Comparison of ENCODE assay signal across 9 mouse cellular contexts in the genomic region with DNA sequence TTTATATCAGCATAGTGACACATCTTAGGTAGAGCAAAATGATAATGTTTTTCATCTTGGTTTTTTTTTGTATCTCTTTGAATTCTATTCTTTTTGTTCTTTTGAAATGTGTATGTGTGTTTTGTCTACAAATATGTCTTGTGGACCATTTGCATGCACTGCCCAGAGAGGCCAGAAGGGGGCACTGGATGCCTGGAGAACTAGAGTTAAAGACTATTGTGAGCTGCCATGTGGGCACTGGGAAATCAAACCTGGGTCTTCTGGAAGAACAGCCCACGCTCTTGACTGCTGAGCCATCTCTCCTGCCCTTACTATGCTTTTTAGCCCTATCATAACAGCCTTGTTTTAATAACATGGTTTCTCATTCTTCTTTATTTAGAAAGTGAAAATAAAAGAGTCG. TPM values are rescaled to one million over a fixed set of nuclear protein-coding genes. Genes with fewer than 3 reads are reported as not detected.
DNase-seq lines count a peak whose midpoint lies in the region; ATAC-seq lines count a peak whose summit lies in the region.
"Had no signal": no experiment of that assay in that cellular context is flagged by ENCODE, and none has a peak within 500 bp of the region (broad histone marks: within the 10 kb centered on the region; RNA-seq: fewer than 3 reads in every experiment).

No protein-coding gene starts in this region.

- no peaks in the 10 kb centered on the region for H3K9me3 ChIP-seq in hindbrain, embryonic 10.5 days
- H3K9me3 ChIP-seq in hindbrain, embryonic 16.5 days (ENCODE audit: control insufficient read depth, low read length), result no peaks in the 10 kb centered on the region

- no peak overlapping the region for H3K9ac ChIP-seq in hindbrain, embryonic 16.5 days (ENCODE audit: low read depth, low read length)

- no peak for ATAC-seq in hindbrain, embryonic 16.5 days

- H3K27me3 ChIP-seq in hindbrain, embryonic 10.5 days (ENCODE audit: insufficient read depth, poor library complexity, severe bottlenecking), result no peaks in the 10 kb centered on the region
- H3K27me3 ChIP-seq in hindbrain, embryonic 16.5 days (replicated peaks; ENCODE audit: control insufficient read depth, insufficient read depth, low read length), result no peaks in the 10 kb centered on the region

- 77% methylated on average over 2 of the region's 2 CpGs for WGBS in hindbrain, embryonic 10.5 days
- 84% methylated on average over 2 of the region's 2 CpGs for WGBS in hindbrain, embryonic 16.5 days

- no peaks in the 10 kb centered on the region for H3K36me3 ChIP-seq in hindbrain, embryonic 10.5 days
- H3K36me3 ChIP-seq in hindbrain, embryonic 16.5 days (ENCODE audit: control insufficient read depth, insufficient read depth, low read length), result no peaks in the 10 kb centered on the region

- H3K27ac ChIP-seq in hindbrain, embryonic 10.5 days, result no peak overlapping the region
- no peak overlapping the region for H3K27ac ChIP-seq in hindbrain, embryonic 16.5 days (ENCODE audit: low read depth, low read length)

- H3K4me1 ChIP-seq in hindbrain, embryonic 10.5 days (replicated peaks), result no peaks in the 10 kb centered on the region
- H3K4me1 ChIP-seq in hindbrain, embryonic 16.5 days (ENCODE audit: control insufficient read depth, insufficient read depth, low read depth, low read length), result no peaks in the 10 kb centered on the region

- H3K4me3 ChIP-seq in hindbrain, embryonic 10.5 days, result no peak overlapping the region
- no peak overlapping the region for H3K4me3 ChIP-seq in hindbrain, embryonic 16.5 days (ENCODE audit: low read length)
- H3K4me3 ChIP-seq: erythroblast, embryonic 14.5 days had no signal

- peak; percentile 52 for DNase-seq in hindbrain, embryonic 10.5 days (ENCODE audit: low spot score)
- DNase-seq in CD8-positive naive resting alpha-beta T cell, adult 2 months (ENCODE audit: low read depth in 2 of 2, low spot score in 2 of 2), result peak; percentile 61 to 76
- peak; percentile 54 to 61 for DNase-seq in adrenal gland, adult 18-20 months (ENCODE audit: low spot score in 2 of 2)
- peak; percentile 86 for DNase-seq in induced T-regulatory cell, adult 2 months (ENCODE audit: low read depth)
- DNase-seq in naive thymus-derived CD4-positive, alpha-beta T cell, adult 2 months (ENCODE audit: low read depth), result peak; percentile 83
- no peak for DNase-seq in frontal cortex, postnatal 36 days (ENCODE audit: low spot score in 2 of 2)
- no peak for DNase-seq in layer of hippocampus, adult 11-12 months (ENCODE audit: low spot score)

- no peak overlapping the region for H3K4me2 ChIP-seq in hindbrain, embryonic 16.5 days (ENCODE audit: low read length)

RNA-seq across cellular contexts. Expression of a gene that starts 5.8 kb away (rescaled TPM):
- 0.20 and 0.55 TPM in 2 replicates for polyA plus RNA-seq in hindbrain, embryonic 10.5 days (2016; fragmentation: Nextera tagmentation; extraction: Ambion mirVana)
- polyA plus RNA-seq in hindbrain, embryonic 16.5 days (2015; fragmentation: Nextera tagmentation; extraction: Ambion mirVana), result 0.12 and 0.44 TPM in 2 replicates
- total RNA-seq in adrenal gland, adult 18-20 months (2021), result under 1 TPM in 1 of 2 experiments, not detected in 1; 0.45 TPM
- polyA plus RNA-seq: erythroblast, embryonic 14.5 days had no signal

Comparison
In these comparisons a context has a peak if more than half of its experiments do, and no peak if none do; other contexts are left out.
1. DNase-seq: peak in hindbrain, embryonic 10.5 days (single experiment), CD8-positive naive resting alpha-beta T cell, adult 2 months (2 of 2), adrenal gland, adult 18-20 months (2 of 2), induced T-regulatory cell, adult 2 months (single experiment) and naive thymus-derived CD4-positive, alpha-beta T cell, adult 2 months (single experiment); none in frontal cortex, postnatal 36 days (0 of 2) and layer of hippocampus, adult 11-12 months (single experiment).